Mouse (Mus musculus): ENCODE results near the gene Spag5. TPM values are rescaled to one million over a fixed set of nuclear protein-coding genes. Genes with fewer than 3 reads are reported as not detected.

Spag5 gene
- total RNA-seq, 2 experiments from 2014 or later = 3.1 to 4.2 TPM

GRCm38 (mm10) chr11:78349441-78350358 lies 48.4 kb downstream of the Spag5 start:
- no peak for DNase-seq

- no peak for DNase-seq
Observed at GRCm38 (mm10) chr11:78353081-78353480, 51.8 kb downstream of the Spag5 start.

GRCm38 (mm10) chr11:78354905-78355304 lies 53.6 kb downstream of the Spag5 start:
- no peak for DNase-seq

DNA sequence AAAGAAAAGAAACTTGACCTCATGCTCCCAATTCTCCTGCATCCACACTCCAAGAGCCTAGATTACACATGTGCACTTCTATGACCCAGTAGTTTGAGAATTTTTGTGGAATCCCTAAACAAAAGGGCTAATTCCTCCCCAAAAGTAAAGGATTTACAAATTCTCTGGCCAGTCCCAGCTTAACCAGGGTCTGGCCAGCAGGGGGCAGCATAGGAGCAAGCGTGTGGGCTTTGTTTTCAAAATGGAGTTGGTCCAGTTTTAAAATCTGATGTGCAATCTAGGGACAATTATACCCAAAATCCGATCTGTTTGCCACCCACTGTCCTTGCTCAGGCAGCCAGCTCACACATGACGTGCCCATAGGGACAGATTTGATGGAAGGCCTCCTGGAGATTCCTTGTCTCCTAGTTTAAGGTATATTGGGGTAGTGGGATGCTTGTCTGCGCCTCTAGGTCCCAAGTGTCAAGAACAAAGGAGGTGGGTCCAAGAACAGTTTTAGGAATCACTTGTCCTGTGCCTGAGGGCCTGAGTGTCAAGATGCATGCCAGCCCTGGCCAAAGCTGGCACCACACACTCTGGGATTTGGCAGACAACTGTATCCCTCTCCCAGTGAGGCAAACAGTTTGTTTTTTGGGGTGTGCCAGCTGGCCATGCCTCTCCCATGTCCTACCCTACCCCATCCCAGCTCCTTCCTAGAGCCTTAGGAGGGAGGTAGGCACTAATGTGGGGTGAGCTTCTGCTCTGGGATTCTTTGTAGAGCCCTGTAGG lies 54.3 kb downstream of the Spag5 start:
- DNase-seq = no peak

DNA sequence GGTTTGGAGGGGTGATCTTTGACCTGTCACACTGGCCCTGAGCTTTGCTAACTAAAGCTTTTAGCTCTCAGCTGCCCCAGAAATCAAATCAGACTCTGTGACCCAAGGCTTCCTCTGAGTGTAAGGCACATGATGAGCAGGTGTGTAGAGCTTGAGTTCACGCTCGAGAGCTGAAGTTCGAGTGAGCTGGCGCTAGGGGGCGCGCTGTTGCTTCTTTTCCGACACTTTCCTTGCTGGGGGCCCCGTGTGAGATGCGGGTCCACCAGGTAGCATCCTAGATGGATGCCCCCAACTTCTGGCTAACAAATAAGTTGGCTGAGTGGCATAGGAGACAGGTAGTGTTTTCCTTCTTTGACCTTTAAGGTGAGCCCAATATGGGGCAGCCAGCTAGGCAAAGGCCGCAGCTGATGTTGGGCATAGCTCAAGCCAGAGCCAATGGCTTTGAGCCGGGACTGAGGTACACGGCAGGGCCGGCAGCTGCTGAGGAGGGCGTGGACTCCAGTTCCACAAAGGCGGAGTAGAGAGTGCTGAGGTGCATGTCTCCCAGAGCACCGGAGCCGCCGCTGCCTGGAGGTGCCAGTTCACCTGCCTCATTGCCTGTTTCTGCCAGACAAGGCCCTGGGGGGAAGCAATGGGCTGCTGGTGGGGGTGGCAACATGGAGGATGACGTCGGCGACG lies 57.1 kb downstream of the Spag5 start:
- no peak for DNase-seq

- DNase-seq = peak; percentile 48
Observed at GRCm38 (mm10) chr11:78360125-78360788, 58.9 kb downstream of the Spag5 start.

DNA sequence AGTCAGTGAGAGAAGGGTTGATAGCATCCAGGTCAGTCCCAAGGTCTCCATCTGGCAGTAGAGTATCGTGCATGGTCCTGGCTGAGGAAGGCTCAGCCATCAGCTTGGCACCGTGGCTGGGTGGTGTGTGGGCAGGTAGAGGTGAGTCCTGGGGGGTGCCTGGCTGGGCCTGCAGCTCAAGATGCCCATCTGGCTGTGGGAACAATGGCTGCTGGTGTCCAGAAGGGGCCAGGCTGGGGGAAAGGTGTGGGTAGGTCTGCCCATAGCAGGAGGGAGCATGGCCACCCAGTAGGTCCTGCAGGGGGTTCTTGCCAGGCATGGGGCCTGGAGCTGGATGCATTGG lies 59.4 kb downstream of the Spag5 start:
- DNase-seq = no peak

- DNase-seq = no peak
Observed at GRCm38 (mm10) chr11:78363309-78364007, 62.1 kb downstream of the Spag5 start.

DNA sequence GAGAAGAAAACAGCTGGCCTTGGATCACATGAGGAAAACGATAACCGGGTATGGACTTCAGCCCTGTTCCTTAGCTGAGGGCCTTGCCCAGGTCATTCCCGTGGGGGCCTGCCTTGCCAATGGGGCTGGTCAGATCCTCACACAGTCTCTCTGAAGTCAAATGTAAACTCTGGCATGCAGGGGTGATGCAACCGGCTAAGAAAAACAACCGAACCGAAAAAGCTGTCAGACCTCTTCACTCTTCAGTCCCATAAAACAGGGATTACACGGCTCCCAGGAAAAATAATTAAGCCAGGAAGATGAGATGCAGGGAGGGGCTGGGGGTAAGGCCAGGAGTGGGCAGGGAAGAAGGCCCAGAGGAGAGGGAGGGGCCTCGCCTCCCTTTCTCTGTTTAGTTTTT lies 62.8 kb downstream of the Spag5 start:
- DNase-seq = no peak

DNA sequence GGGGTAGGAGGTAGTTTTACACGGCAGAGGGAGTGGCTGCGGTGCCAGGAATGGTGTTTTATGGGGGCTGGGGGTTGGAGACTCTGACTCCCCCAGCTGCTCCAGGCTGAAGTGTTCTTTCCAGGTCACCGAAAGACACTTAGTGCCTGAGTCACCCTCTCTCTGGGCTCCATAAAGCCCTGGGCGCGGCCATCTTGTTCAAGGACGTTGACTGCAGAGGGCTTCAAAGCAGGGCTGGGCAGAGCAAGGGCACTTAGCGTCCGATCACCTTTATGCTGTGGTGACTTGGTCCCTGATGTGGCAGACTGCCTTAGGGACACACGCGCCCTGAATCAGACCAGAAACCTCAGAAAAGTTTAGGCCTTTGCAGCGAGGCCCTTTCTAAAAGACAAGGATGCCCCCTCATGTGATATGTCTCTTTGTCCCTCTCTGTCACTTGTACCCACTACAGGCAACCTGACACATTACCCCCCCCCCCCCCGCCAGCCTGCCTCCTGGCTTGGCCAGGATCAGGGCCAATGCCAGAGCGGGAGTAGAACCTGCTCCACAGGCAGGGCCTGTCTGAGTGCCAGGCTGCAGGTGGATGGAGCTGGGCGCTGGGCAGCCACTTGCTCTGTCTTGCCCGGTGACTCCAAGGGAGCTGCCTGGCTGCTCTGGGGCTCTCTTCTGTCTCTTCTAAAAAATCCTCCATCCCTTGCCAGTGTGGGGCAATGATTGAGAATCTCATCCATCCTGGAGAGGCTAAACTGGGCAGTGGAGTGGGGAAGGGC lies 66.3 kb downstream of the Spag5 start:
- DNase-seq = no peak

DNA sequence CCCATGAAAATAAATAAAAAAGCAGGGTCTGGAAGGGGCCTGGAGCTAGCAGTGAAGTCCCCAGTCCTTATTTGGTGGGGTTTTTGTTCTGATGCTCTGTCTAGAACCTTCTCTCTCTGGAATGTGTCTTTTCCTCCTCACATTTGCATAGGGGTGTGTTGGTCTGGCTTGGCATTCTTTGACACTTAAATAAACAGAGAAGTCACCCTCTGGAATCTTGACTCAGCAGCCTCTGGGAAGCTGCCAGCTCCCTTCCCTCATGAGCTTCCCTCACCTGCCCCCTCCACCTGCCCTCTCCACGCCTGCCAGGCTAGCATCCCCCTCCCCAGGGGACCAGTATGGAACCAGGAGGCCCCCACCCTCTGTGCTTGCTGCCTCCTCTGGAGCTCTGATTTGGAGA lies 69.1 kb downstream of the Spag5 start:
- DNase-seq = no peak

- no peak for DNase-seq
Observed at GRCm38 (mm10) chr11:78371711-78372110, 70.4 kb downstream of the Spag5 start.

Other genes starting within 250 kb of the Spag5 start
- 10 to 100 TPM; 19.3 to 20.6 TPM for gene Eral1, start 221.1 kb upstream of the Spag5 start, total RNA-seq (2021)
- gene Fam222b, start 206.9 kb upstream of the Spag5 start, total RNA-seq (2021) = 1 to 10 TPM; 5.4 to 5.8 TPM
- gene Traf4, start 135.9 kb upstream of the Spag5 start, total RNA-seq (2021) = 1 to 10 TPM; 2.9 to 4.0 TPM
- gene Nek8, start 124.9 kb upstream of the Spag5 start, total RNA-seq (2021) = 1 to 10 TPM in 1 of 2 experiments, under 1 TPM in 1; 0.99 to 1.2 TPM
- gene Tlcd1, start 124.8 kb upstream of the Spag5 start, total RNA-seq (2021) = 1 to 10 TPM; 1.9 to 2.4 TPM
- gene Rpl23a, start 117.9 kb upstream of the Spag5 start, total RNA-seq (2021) = 100 to 1,000 TPM; 715 to 745 TPM
- 1 to 10 TPM; 5.0 to 7.3 TPM for gene Rab34, start 113.1 kb upstream of the Spag5 start, total RNA-seq (2021)
- gene Proca1, start 108.1 kb upstream of the Spag5 start, total RNA-seq (2021) = 1 to 10 TPM in 1 of 2 experiments, under 1 TPM in 1; 0.28 to 1.3 TPM
- 10 to 100 TPM; 37.4 to 47.4 TPM for gene Sdf2, start 55.8 kb upstream of the Spag5 start, total RNA-seq (2021)
- gene Supt6, start 55.5 kb upstream of the Spag5 start, total RNA-seq (2021) = 10 to 100 TPM; 22.2 to 22.6 TPM
- 100 to 1,000 TPM; 206 to 226 TPM for gene 2610507B11Rik, start 39.8 kb upstream of the Spag5 start, total RNA-seq (2021)
- 1 to 10 TPM in 1 of 2 experiments, under 1 TPM in 1; 0.82 to 1.4 TPM for gene BC030499, start 10.7 kb upstream of the Spag5 start, total RNA-seq (2021)
- 1 to 10 TPM; 2.5 to 2.6 TPM for gene Aldoc, start 21.4 kb downstream of the Spag5 start, total RNA-seq (2021)
- gene Pigs, start 26.9 kb downstream of the Spag5 start, total RNA-seq (2021) = 10 to 100 TPM; 18.3 to 20.4 TPM
- 10 to 100 TPM in 1 of 2 experiments, 1 to 10 TPM in 1; 8.4 to 10.5 TPM for gene Unc119, start 42.0 kb downstream of the Spag5 start, total RNA-seq (2021)
- gene Foxn1, start 85.0 kb downstream of the Spag5 start, total RNA-seq (2021) = not detected
- not detected for gene Slc13a2, start 120.7 kb downstream of the Spag5 start, total RNA-seq (2021)
- 1 to 10 TPM; 1.4 to 1.5 TPM for gene Slc46a1, start 164.2 kb downstream of the Spag5 start, total RNA-seq (2021)
- under 1 TPM; 0.67 to 1.00 TPM for gene Sarm1, start 196.2 kb downstream of the Spag5 start, total RNA-seq (2021)
- gene Vtn, start 197.6 kb downstream of the Spag5 start, total RNA-seq (2021) = 10 to 100 TPM; 11.0 to 12.5 TPM
- gene Sebox, start 201.9 kb downstream of the Spag5 start, total RNA-seq (2021) = not detected
- 10 to 100 TPM; 12.3 to 13.6 TPM for gene Tmem199, start 210.6 kb downstream of the Spag5 start, total RNA-seq (2021)
- gene Poldip2, start 210.7 kb downstream of the Spag5 start, total RNA-seq (2021) = 100 to 1,000 TPM in 1 of 2 experiments, 10 to 100 TPM in 1; 97.5 to 106 TPM
- gene Tnfaip1, start 234.8 kb downstream of the Spag5 start, total RNA-seq (2021) = 10 to 100 TPM; 35.9 to 38.0 TPM
- 10 to 100 TPM; 21.4 to 21.7 TPM for gene Ift20, start 234.8 kb downstream of the Spag5 start, total RNA-seq (2021)
- gene Tmem97, start 249.2 kb downstream of the Spag5 start, total RNA-seq (2021) = 1 to 10 TPM; 3.2 to 3.7 TPM